Mouse (Mus musculus): ENCODE measurements around the gene Plppr1.

DNA sequence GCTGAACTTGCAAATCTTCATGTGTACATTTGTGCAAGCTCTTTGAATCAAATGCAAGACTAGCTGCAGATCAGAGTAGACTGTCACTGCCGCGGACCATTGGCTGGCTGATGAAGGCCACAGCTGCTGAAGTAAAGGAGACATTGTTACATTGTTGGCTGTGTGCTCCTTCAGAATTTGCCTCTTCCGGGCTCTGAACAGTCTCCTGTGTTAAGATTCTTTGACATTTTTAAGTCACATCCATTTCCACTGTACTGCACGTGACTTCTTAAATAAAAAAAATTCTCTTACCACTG, 227.1 kb downstream of the Plppr1 start:
- no peak for TF ChIP-seq POLR2A (IDR thresholded peaks at IDR 0.05; ENCODE audit: insufficient read depth, low read depth, low read length)
- TF ChIP-seq CTCF (IDR thresholded peaks at IDR 0.05; ENCODE audit: insufficient read depth, low read depth, low read length) = no peak
